Comparison of ENCODE assay signal across 10 mouse cellular contexts in the genomic region with DNA sequence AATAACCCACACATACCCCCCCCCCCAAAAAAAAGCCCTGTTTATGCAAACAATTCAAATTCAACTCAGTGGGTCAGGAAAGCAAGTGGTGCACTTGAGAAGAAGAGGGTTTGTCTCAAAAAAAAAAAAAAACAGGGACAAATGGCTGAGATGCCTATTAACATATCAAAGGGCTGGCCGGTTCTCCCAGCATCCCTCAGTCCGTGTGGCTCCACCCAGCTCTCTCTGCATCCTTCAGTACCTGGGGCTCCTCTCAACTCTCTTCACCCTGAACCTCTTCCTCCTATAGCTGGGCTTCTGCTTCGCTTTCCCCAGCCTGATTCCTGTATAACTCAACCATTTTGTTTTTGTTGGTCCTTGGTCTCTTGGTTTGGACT. TPM values are rescaled to one million over a fixed set of nuclear protein-coding genes. Genes with fewer than 3 reads are reported as not detected.
A peak's percentile ranks its signal among the peaks of the same experiment; 100 is the strongest.
DNase-seq lines count a peak whose midpoint lies in the region; ATAC-seq and TF ChIP-seq lines count a peak whose summit lies in the region.
"Had no signal": no experiment of that assay in that cellular context is flagged by ENCODE, and none has a peak within 500 bp of the region (broad histone marks: within the 10 kb centered on the region; RNA-seq: fewer than 3 reads in every experiment).

No protein-coding gene starts in this region.

- ATAC-seq in hindbrain, postnatal 0 days: peak; percentile 64; the same call in 1 of the 2 replicates
- ATAC-seq in neural tube, embryonic 12.5 days (ENCODE audit: low FRiP score, low read depth): peak; percentile 89
- ATAC-seq: intestine, embryonic 16.5 days; Patski had no signal

- WGBS in forebrain, embryonic 10.5 days: 8% methylated on average over 3 of the region's 3 CpGs
- 8% methylated on average over 3 of the region's 3 CpGs for WGBS in hindbrain, postnatal 0 days
- WGBS in neural tube, embryonic 12.5 days: 3% methylated on average over 3 of the region's 3 CpGs

- H3K36me3 ChIP-seq in forebrain, embryonic 10.5 days (replicated peaks): no peaks in the 10 kb centered on the region
- no peaks in the 10 kb centered on the region for H3K36me3 ChIP-seq in hindbrain, postnatal 0 days (ENCODE audit: insufficient read depth, low read length)
- H3K36me3 ChIP-seq in neural tube, embryonic 12.5 days: no peaks in the 10 kb centered on the region

- peak overlapping the region; percentile 79 for H3K27ac ChIP-seq in forebrain, embryonic 10.5 days
- H3K27ac ChIP-seq in hindbrain, postnatal 0 days: no peak overlapping the region
- H3K27ac ChIP-seq in neural tube, embryonic 12.5 days: no peak overlapping the region

- no peaks in the 10 kb centered on the region for H3K27me3 ChIP-seq in forebrain, embryonic 10.5 days (ENCODE audit: poor library complexity, severe bottlenecking)
- no peaks in the 10 kb centered on the region for H3K27me3 ChIP-seq in hindbrain, postnatal 0 days (ENCODE audit: insufficient read depth, low read length)
- H3K27me3 ChIP-seq in neural tube, embryonic 12.5 days (replicated peaks): no peaks in the 10 kb centered on the region
- H3K27me3 ChIP-seq: Patski had no signal

- no peak overlapping the region for H3K9ac ChIP-seq in hindbrain, postnatal 0 days (replicated peaks; ENCODE audit: low read length)
- no peak overlapping the region for H3K9ac ChIP-seq in neural tube, embryonic 12.5 days

- H3K4me3 ChIP-seq in forebrain, embryonic 10.5 days: peak overlapping the region; percentile 28
- H3K4me3 ChIP-seq in hindbrain, postnatal 0 days (ENCODE audit: low read length): no peak overlapping the region
- H3K4me3 ChIP-seq in neural tube, embryonic 12.5 days: no peak overlapping the region

- peak overlapping the region; percentile 43 for H3K4me2 ChIP-seq in hindbrain, postnatal 0 days (ENCODE audit: low read depth, low read length)
- H3K4me2 ChIP-seq in neural tube, embryonic 12.5 days (replicated peaks): peak overlapping the region; percentile 45

- no peak for TF ChIP-seq CTCF in brain, embryonic 14.5 days (IDR thresholded peaks at IDR 0.05; ENCODE audit: borderline replicate concordance, extremely low read depth, insufficient read depth, insufficient read length)
- no peak for TF ChIP-seq CTCF in hindbrain, postnatal 0 days (IDR thresholded peaks at IDR 0.05; ENCODE audit: low read depth)

- TF ChIP-seq POLR2A in brain, embryonic 14.5 days (IDR thresholded peaks at IDR 0.05; ENCODE audit: borderline replicate concordance, extremely low read depth, insufficient read depth, insufficient read length, poor library complexity, severe bottlenecking): no peak

- peaks cover 23% of the 10 kb centered on the region; the same call in 1 of the 2 replicates for H3K9me3 ChIP-seq in forebrain, embryonic 10.5 days
- H3K9me3 ChIP-seq in hindbrain, postnatal 0 days (ENCODE audit: low read length): 0 out of 2 replicates have a peak, but pooled peaks cover 3% of the 10 kb centered on the region
- H3K9me3 ChIP-seq in neural tube, embryonic 12.5 days: 0 out of 2 replicates have a peak, but pooled peaks cover 2% of the 10 kb centered on the region

- peaks cover 26% of the 10 kb centered on the region for H3K4me1 ChIP-seq in forebrain, embryonic 10.5 days
- no peaks in the 10 kb centered on the region for H3K4me1 ChIP-seq in hindbrain, postnatal 0 days (ENCODE audit: insufficient read depth, low read length)
- H3K4me1 ChIP-seq in neural tube, embryonic 12.5 days: no peaks in the 10 kb centered on the region; the same call in 1 of the 2 replicates

- peak; percentile 81 for DNase-seq in brain, embryonic 14.5 days (ENCODE audit: low read depth)
- DNase-seq in forebrain, embryonic 10.5 days (ENCODE audit: extremely low spot score, low spot score): peak; percentile 50
- DNase-seq in hindbrain, postnatal 0 days (ENCODE audit: low spot score): peak; percentile 34
- no peak for DNase-seq in frontal cortex, adult 2 months (ENCODE audit: extremely low spot score in 1 of 2, low spot score in 1 of 2)
- no peak for DNase-seq in yolk sac, embryonic 10.5 days (ENCODE audit: low spot score)
- DNase-seq in frontal cortex, postnatal 14 days (ENCODE audit: low spot score in 2 of 2): no peak
- no peak for DNase-seq in layer of hippocampus, postnatal 25 days (ENCODE audit: extremely low spot score in 1 of 2, low spot score in 1 of 2)

RNA-seq across cellular contexts. Expression of a gene that starts 7.8 kb away (rescaled TPM):
- polyA plus RNA-seq in brain, embryonic 14.5 days (2012; rRNA removed): 36.0 and 57.0 TPM in 2 replicates
- polyA plus RNA-seq in forebrain, embryonic 10.5 days (2016; fragmentation: Nextera tagmentation; extraction: Ambion mirVana): 29.2 and 31.9 TPM in 2 replicates
- total RNA-seq in hindbrain, postnatal 0 days (2014; rRNA removed): 52.9 and 54.4 TPM in 2 replicates
- 46.7 and 46.8 TPM in 2 replicates for polyA plus RNA-seq in hindbrain, postnatal 0 days (2015; fragmentation: Nextera tagmentation; extraction: Ambion mirVana)
- 61.4 and 74.6 TPM in 2 replicates for polyA plus RNA-seq in neural tube, embryonic 12.5 days (2016; fragmentation: Nextera tagmentation; extraction: Ambion mirVana)
- 26.9 and 32.8 TPM in 2 replicates for polyA plus RNA-seq in frontal cortex, adult 2 months (2012; rRNA removed)
- 10 to 100 TPM; 39.4 to 43.1 TPM for total RNA-seq in layer of hippocampus, postnatal 25 days (2021)

Comparison
In these comparisons a context has a peak if more than half of its experiments do, and no peak if none do; other contexts are left out.
1. DNase-seq: peak in brain, embryonic 14.5 days (single experiment), forebrain, embryonic 10.5 days (single experiment) and hindbrain, postnatal 0 days (single experiment); none in frontal cortex, adult 2 months (0 of 2), yolk sac, embryonic 10.5 days (single experiment), frontal cortex, postnatal 14 days (0 of 2) and layer of hippocampus, postnatal 25 days (0 of 2).